Mouse (Mus musculus) layer of hippocampus, adult 2 months (tissue): ENCODE measurements around the gene Cdh6. TPM values are rescaled to one million over a fixed set of nuclear protein-coding genes. Genes with fewer than 3 reads are reported as not detected.

Experiments
- DNase-seq, 2 experiments: peaks; one replicate each; pipeline ENCODE4 v3.0.0; 2022; ENCODE audit warnings: low spot score in 2 of 2
- H3K27ac ChIP-seq: fragments of 200-600 bp; 2 replicates; pipeline ENCODE4 v1.8.1; 2022
- H3K4me3 ChIP-seq: fragments of 200-600 bp; 2 replicates; pipeline ENCODE4 v1.8.1; 2022; ENCODE audit warnings: mild to moderate bottlenecking
- CTCF ChIP-seq: fragments of 200-600 bp; conservative IDR thresholded peaks from 2 replicates; pipeline ENCODE4 v1.8.1; 2022; ENCODE audit warnings: antibody characterized with exemption, mild to moderate bottlenecking, moderate library complexity
- total RNA-seq, 2 experiments: library from RNA; stranded (reverse); gene quantifications; 2 replicates each; pipeline ENCODE4 v1.2.3; 2021

Gene Cdh6
- total RNA-seq, 2 experiments from 2014 or later = 4.8 to 4.9 TPM

DNA sequence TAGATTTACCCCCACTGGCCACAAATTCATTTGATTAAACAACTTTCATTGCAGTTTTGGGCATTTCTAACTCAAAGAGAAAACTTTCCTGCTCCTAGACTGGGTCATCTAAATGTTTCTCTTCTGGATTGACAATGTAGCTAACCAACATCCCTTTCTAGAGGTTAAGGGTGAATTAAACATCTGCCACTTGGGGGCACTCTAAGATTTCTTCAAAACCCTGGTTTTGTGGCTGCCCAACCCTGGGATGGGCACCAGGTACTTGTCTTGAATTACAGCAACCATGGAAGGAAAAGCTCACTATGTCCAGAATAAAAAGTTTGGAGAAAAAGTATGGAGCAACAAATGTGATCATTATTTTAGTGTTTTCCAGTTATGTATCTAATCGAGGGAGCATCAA lies 39.4 kb downstream of the Cdh6 start:
- H3K4me3 ChIP-seq = no peak overlapping the region
- peak; percentile 76 for TF ChIP-seq CTCF
- H3K27ac ChIP-seq = no peak overlapping the region
- DNase-seq = peak in 1 of 2 experiments; percentile 52

DNA sequence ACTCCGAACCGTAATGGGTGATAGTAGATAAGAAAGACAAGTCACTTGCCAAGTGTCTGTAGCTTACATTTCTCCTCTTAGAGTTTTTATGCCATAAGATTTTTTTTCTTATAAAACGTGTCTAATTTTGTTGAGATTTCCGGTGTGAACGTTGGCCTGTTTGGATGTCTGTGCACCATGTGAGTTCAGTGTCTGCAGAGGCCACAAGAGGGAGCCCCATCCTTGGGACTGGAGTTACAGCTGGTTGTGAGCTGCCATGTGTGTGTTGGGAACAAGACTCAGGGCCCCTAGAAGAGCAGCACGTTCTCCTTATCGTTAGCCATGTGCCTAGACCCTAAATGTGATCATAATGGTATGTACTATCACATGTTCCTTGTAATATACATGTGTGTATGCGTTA lies 40.1 kb downstream of the Cdh6 start:
- peak; percentile 56 for TF ChIP-seq CTCF
- H3K27ac ChIP-seq = no peak overlapping the region
- H3K4me3 ChIP-seq = no peak overlapping the region
- no peak for DNase-seq

DNA sequence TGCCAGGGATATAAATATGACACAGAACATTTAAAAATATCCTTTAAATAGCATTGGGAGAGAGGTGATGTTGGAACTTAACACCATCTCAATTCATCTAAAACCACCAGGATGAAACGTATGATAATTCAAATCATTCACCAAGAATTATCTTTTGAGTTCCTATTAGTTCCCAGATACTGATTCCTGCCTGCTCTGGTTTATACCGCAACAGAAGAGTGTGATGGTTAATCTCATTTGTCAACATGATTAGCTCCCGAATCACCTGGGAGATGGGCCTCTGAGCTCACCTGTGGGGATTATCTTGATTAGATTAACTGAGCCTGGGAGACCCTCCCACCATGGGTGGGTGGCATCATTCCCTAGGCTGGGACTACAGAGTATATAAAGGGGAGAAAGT lies 41.0 kb downstream of the Cdh6 start:
- H3K27ac ChIP-seq = no peak overlapping the region
- H3K4me3 ChIP-seq = no peak overlapping the region
- no peak for TF ChIP-seq CTCF

DNA sequence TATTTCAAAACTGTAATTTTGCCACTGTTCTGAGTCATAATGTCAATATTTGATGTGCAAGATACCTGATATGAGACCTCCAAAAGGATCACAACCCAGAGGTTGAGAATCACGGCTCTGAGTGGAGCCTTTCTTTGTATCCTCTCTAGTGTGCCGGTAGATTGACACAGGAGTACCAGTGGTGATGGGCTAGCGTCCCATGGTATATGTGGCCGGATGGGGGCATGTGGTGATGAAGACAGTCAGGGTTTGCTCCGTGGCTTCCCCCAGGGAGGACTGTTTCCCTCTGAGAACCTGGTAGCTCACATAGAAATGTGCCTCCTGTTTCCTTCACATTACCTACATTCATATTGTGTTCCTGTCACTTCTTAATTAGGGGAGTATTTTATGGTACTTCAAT lies 43.2 kb downstream of the Cdh6 start:
- Histone ChIP-seq H3K27ac (no peak overlapping the region), H3K4me3 (no peak overlapping the region)
- no peak for DNase-seq
- no peak for TF ChIP-seq CTCF

More for the DNA sequence above, 41.0 kb downstream of the Cdh6 start:
- DNase-seq = no peak

DNA sequence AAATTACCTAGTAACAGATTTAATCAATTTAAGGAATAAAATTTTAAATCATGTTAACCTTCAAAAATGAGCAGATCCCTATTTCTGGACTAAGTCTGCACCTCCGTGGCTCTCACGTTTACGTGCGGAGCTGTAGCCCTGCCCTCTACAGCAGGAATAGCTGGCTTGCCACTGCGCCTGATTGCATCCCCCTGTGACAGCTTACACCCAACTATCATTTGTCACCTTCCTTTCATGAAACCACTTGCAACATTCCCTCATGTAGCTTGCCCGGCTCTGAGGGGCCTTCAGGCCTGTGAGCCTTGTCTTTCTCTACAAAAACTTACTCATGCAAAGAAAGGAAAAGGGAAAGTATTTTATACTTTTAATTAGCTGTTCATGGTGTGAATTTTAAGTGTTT lies 73.1 kb downstream of the Cdh6 start:
- Histone ChIP-seq H3K27ac (no peak overlapping the region), H3K4me3 (no peak overlapping the region)
- no peak for TF ChIP-seq CTCF
- DNase-seq = no peak

DNA sequence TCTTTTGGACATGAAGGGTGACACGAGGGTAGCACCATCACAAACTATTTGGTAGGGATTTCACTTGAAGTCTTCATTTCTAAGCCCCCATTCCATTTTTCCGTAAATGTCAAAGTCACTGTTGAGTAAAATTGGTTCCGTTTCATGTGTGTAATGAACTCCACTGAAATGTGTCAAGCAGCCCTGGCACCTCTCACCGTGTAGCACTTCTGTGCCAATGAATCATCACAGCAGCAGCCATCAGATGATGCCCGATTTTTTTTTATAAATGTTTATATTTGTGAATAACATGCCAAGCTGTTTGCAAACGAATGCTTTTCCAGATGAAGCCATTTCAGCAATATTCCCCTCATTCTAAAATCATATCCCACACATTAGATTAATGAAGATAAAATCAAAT lies 75.6 kb downstream of the Cdh6 start:
- no peak for TF ChIP-seq CTCF
- Histone ChIP-seq H3K27ac (no peak overlapping the region), H3K4me3 (no peak overlapping the region)
- no peak for DNase-seq

DNA sequence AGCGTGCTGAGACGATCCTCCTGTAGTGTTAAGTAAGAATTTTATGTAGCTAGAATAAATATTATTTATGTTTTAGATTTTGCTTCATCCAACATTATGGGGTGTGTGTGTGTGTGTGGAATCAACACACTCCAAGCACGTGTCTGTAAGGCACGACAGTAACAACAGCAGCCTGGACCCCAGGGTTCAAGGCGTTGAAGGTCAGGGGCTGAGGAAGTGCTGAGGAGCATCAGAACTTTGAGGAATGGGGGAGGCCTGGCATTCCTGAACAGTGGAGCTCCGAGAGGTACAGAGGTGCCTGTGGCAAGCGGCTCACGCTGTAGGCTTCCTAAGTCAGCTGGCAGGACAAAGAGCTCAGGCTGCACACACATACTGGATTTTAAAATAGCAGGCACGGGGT lies 78.1 kb downstream of the Cdh6 start:
- H3K27ac ChIP-seq = no peak overlapping the region
- no peak overlapping the region for H3K4me3 ChIP-seq
- DNase-seq = no peak
- TF ChIP-seq CTCF = no peak

DNA sequence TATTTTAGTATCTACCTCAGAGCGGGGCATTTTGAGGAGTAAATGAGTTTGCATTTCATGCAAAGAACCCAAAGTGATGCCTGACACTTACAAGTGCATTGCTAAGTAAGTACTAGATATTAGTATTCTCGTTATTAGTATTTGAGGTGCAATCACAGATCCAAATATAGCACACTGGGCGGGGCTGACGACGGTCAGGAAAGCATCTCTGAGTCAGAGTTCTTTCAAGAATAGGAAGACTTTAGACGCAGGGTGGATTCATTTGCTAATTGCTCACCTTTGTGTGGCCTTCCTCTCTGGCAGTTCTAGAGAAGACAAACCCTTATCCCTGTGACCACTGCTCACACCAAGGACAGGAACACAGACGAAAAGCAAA lies 78.6 kb downstream of the Cdh6 start:
- Histone ChIP-seq H3K4me3 (no peak overlapping the region), H3K27ac (no peak overlapping the region)
- no peak for TF ChIP-seq CTCF
- no peak for DNase-seq

DNA sequence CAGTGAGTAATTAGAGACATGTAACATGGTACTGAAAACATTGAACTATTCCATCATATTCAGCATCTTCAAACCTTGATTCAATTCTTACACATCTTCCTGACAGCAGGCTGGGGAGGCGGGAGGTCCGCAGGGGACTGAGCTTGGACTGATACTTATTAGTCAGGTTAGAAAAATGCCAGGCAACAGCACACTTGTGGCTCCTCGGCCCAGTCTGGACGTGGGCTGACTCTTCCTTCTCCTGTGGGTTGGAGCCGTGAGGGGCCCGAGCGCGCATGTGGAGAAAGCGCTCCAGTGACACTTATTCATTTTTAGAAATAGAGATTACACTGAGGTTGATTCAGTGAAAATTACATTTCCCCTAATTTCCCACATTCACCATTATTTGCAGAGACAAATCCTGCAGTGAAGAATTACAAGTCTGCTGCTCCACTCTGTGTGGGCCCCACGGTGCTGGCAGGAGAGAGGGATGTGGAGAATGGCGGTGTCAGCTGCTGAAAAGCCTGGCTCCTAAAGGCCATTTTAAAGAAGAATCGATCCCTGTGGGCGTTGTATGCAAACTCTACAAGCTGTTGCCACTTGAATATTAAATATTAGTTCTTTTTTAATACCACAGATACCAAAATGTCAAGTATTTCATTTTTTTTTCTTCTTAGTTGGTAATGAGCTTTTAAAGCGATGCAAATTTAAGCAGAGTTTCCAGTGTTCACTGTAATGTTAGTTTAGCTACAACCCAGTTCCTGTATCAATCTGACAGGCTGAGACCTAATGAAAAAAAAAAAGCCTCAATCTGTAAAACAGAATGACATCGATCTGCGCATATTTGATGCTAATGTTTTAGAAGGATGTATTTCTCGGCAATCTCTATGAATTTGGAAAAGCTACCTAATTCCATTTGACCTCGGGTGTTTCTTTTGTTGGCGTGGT lies 79.3 kb downstream of the Cdh6 start:
- Histone ChIP-seq H3K27ac (no peak overlapping the region), H3K4me3 (no peak overlapping the region)
- TF ChIP-seq CTCF = no peak
- DNase-seq = peak in 1 of 2 experiments; percentile 32

DNA sequence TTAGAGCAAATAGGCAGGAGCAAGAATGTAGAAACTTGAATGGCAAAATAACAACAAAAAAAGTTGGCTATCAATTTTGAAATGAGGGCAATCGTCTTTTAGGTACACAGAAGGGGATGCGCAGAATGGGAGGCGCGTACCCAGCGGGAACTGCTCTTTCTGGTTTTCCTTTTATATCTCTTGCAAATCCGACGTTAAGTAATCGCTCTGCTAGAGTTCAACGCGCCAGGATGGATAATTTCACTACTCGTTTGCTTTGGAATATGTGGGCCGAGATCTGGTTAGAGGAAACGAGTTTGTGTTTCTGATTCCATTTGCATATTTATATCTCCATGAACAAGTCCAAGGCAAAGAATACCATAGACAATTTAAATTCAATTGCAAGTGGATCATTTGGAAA lies 81.4 kb downstream of the Cdh6 start:
- no peak overlapping the region for H3K4me3 ChIP-seq
- DNase-seq = no peak

DNA sequence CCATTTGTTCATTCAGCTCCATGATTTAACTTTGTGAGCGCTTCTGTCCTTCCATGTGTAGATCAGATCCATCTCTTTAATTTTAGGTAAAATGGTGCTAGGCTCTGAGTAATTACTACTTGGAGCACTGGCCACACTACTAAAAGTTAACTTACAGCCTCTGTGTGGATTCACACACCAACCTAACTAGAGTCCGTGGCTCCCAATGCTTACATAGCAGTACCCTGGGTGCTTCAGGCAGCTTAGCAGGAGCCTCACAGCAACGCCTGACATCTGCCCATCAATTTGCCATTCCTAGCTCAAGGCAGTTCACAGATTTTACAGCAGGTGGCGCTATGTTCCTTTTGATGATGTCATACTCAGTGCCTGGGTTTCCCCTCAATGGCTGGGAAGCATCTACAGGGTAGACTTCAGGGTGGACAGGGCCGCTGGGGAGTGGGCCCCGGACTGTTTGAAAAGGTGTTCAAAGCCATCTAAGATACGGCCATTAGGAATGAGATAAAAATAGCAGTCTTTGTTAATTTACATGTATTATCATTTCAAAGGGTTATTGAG lies 84.9 kb downstream of the Cdh6 start:
- TF ChIP-seq CTCF = peak; percentile 93
- DNase-seq = peak; percentile 34 to 74
- Histone ChIP-seq H3K4me3 (no peak overlapping the region), H3K27ac (no peak overlapping the region)

More for the DNA sequence above, 81.4 kb downstream of the Cdh6 start:
- no peak overlapping the region for H3K27ac ChIP-seq
- TF ChIP-seq CTCF = no peak

DNA sequence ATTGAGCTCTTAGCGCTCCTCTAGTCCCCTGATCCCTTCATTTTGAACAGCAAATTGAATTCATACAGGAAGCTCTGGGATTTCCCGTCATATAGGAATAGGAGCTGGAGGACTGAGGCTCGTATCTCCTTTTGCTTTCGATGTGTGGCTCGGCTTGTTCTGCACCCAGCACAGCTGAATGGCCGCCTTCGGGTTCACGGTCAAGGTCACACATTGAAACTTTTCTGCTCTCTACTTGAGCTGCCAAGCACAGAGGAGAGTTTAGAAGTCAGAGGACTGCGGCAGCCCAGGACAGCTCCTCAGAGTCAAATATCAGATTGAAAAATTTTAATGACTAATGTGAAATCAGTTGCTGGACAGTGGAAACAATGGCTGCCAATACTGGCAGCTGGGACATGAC lies 88.7 kb downstream of the Cdh6 start:
- H3K4me3 ChIP-seq = no peak overlapping the region
- H3K27ac ChIP-seq = no peak overlapping the region
- no peak for TF ChIP-seq CTCF
- DNase-seq = no peak

DNA sequence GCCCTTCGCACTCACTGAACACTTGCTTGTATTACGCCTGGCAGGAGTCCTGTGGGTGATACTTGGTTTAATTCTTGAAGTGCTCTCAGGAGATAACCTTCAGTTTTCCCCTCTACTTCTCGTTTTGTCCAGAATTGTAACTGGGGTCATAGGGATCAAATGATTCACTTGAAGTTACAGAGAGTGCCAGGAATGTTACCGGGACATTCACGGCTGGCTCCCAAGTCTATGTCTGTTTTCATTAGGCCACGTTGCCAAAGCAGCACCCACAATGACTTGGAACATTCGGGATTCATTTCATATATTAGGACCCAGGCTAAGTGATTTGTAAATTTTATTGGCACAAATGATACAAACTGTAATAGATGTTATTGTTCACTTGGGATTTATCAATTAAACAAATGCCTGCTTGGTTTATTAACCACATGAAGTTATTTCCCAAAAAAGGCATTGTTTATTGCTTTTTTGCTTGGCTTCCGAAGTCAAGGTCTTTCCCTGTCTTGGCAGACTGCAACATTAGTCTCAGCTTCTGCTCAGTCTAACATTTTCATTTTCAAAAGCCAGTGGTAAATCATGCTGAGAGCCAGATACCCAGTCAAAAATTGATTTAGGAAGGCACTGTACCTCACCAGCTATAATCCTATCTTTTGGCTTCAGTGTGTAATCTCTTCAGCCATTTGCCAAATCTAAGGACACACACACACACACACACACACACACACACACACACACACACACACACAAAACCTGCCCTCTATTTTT lies 96.4 kb downstream of the Cdh6 start:
- no peak overlapping the region for H3K4me3 ChIP-seq
- no peak overlapping the region for H3K27ac ChIP-seq
- no peak for TF ChIP-seq CTCF
- DNase-seq = no peak

DNA sequence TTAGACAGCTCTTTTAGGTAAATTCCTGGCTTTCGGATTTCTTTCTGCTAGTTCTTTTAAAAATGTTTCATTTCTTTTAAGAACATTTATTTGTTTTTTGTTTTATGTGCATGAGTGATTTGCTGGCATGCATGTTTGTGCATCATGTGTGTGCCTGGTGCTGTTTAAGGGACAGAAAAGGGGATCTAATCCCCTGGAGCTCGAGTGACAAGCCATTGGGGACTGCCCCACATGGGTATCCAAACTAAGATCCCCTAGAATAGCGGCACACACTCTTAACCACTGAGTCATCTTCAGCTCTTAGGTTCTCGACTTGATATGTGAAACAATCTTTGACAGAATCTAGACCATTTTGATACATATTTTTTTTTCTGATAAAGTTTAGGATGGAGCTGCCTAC lies 99.4 kb downstream of the Cdh6 start:
- TF ChIP-seq CTCF = no peak
- no peak overlapping the region for H3K27ac ChIP-seq
- H3K4me3 ChIP-seq = no peak overlapping the region
- DNase-seq = no peak
